Mouse (Mus musculus): Measurements from ENCODE around the gene Llgl1. TPM values are rescaled to one million over a fixed set of nuclear protein-coding genes. Genes with fewer than 3 reads are reported as not detected.

The Llgl1 gene
- 135 TPM in 2 replicates for polyA plus RNA-seq (2016; fragmentation: Nextera tagmentation; extraction: Ambion mirVana)

GRCm38 (mm10) chr11:60699524-60700075 is at the start of gene Llgl1:
Llgl1 (plus strand) TSS chr11:60699723.
- H3K36me3 ChIP-seq, result peaks cover 10% of the 10 kb centered on the region
- peak within 1 kb of the TSS; percentile 76 for H3K4me3 ChIP-seq
- peak within 1 kb of the TSS; percentile 90 for H3K27ac ChIP-seq (replicated peaks)
- no peaks in the 10 kb centered on the region for H3K9me3 ChIP-seq
- WGBS, result 0% methylated on average over 49 of the region's 73 CpGs
- H3K27me3 ChIP-seq, result no peaks in the 10 kb centered on the region
- H3K4me1 ChIP-seq, result peaks cover 46% of the 10 kb centered on the region
- H3K4me2 ChIP-seq (replicated peaks), result peak within 1 kb of the TSS; percentile 82
- H3K9ac ChIP-seq (replicated peaks), result peak within 1 kb of the TSS; percentile 97
- ATAC-seq (ENCODE audit: low FRiP score, low read depth), result peak; percentile 83

GRCm38 (mm10) chr11:60696165-60696564 is 3.4 kb upstream of the Llgl1 start:
- WGBS, result 71% methylated on average over 1 of the region's 1 CpGs
- no peaks in the 10 kb centered on the region for H3K9me3 ChIP-seq
- H3K9ac ChIP-seq (replicated peaks), result no peak overlapping the region
- no peak overlapping the region for H3K27ac ChIP-seq (replicated peaks)
- no peak overlapping the region for H3K4me3 ChIP-seq
- H3K4me2 ChIP-seq (replicated peaks), result no peak overlapping the region
- no peaks in the 10 kb centered on the region for H3K27me3 ChIP-seq
- H3K36me3 ChIP-seq, result no peaks in the 10 kb centered on the region
- ATAC-seq (ENCODE audit: low FRiP score, low read depth), result no peak
- H3K4me1 ChIP-seq, result peaks cover 18% of the 10 kb centered on the region

DNA sequence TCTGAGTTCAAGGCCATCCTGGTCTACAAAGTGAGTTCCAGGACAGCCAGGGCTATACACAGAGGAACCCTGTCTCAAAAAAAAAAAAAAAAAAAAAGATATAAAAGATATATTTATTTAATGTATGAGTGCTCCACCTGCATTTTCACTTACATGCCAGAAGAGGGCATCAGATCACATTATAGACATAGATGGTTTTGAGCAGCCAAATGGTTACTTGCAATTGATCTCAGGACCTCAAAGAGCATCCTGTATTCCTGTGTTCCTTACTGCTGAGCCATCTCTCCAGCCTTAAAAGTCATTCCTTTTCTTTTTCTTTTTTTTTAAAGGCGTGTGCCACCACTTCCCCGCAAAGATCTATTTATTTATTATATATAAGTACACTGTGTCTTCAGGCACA is 2.0 kb upstream of the Llgl1 start:
- Histone ChIP-seq H3K4me2 (replicated peaks) (no peak overlapping the region), H3K27ac (replicated peaks) (no peak overlapping the region), H3K4me3 (no peak overlapping the region), H3K4me1 (peaks cover 32% of the 10 kb centered on the region), H3K9ac (replicated peaks) (no peak overlapping the region), H3K9me3 (no peaks in the 10 kb centered on the region), H3K27me3 (no peaks in the 10 kb centered on the region), H3K36me3 (no peaks in the 10 kb centered on the region)
- ATAC-seq (ENCODE audit: low FRiP score, low read depth), result no peak
- WGBS, result 78% methylated on average over 2 of the region's 2 CpGs

DNA sequence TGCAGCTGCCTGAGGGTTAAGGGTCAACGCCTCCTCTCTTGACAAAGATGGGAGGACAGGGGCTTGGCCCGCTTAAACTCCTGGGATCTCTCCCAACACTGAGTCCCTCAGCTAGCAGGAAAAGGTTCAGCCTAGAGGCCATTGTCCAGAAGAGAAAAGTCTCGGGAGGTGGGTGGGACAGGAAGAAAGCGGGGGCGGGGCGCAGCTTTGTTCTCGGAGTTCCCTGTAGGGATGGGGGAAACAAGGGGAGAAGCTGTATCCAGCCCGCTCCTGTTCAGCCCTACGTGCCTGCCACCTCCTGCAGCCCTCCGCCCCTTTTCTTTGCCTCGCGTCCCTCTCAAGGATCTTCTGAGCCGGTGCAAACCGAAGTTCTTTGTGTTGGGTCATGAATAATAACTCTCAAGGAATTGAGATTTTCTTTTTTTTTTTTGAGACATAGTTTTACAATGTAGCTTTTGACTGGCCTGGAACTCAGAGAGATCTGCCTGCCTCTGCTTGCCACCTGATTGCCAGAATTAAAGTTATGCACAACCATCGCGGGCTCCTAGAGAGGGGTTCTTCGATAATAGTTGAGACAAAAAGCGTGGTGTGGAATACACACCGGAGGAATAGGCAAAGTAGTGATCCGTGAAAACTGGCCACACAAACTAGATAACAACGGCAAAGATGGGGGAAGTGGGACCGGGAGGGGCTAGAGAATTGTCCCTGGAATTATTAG is 558 bp upstream of the Llgl1 start:
- ATAC-seq (ENCODE audit: low FRiP score, low read depth), result peak; percentile 47
- WGBS, result 2% methylated on average over 22 of the region's 22 CpGs
- Histone ChIP-seq H3K27me3 (no peaks in the 10 kb centered on the region), H3K4me2 (replicated peaks) (peak overlapping the region; percentile 82), H3K36me3 (peaks cover 4% of the 10 kb centered on the region; the same call in 1 of the 2 replicates), H3K9me3 (no peaks in the 10 kb centered on the region), H3K4me1 (peaks cover 46% of the 10 kb centered on the region), H3K9ac (replicated peaks) (peak overlapping the region; percentile 97), H3K27ac (replicated peaks) (peak overlapping the region; percentile 90), H3K4me3 (peak overlapping the region; percentile 76)

GRCm38 (mm10) chr11:60700320-60701185 is 1.0 kb downstream of the Llgl1 start:
- Histone ChIP-seq H3K4me1 (peaks cover 46% of the 10 kb centered on the region), H3K4me3 (peak overlapping the region; percentile 76), H3K9ac (replicated peaks) (peak overlapping the region; percentile 97), H3K36me3 (peaks cover 20% of the 10 kb centered on the region), H3K4me2 (replicated peaks) (peak overlapping the region; percentile 82), H3K9me3 (no peaks in the 10 kb centered on the region), H3K27ac (replicated peaks) (peak overlapping the region; percentile 90), H3K27me3 (no peaks in the 10 kb centered on the region)
- ATAC-seq (ENCODE audit: low FRiP score, low read depth), result no peak
- 24% methylated on average over 12 of the region's 12 CpGs for WGBS

- Histone ChIP-seq H3K27me3 (no peaks in the 10 kb centered on the region), H3K4me1 (peaks cover 46% of the 10 kb centered on the region), H3K4me3 (peak overlapping the region; percentile 76), H3K36me3 (peaks cover 30% of the 10 kb centered on the region), H3K9ac (replicated peaks) (peak overlapping the region; percentile 97), H3K9me3 (no peaks in the 10 kb centered on the region), H3K4me2 (replicated peaks) (peak overlapping the region; percentile 82), H3K27ac (replicated peaks) (no peak overlapping the region)
- 92% methylated on average over 2 of the region's 4 CpGs for WGBS
- ATAC-seq (ENCODE audit: low FRiP score, low read depth), result no peak
These were observed 2.1 kb downstream of the Llgl1 start for GRCm38 (mm10) chr11:60701611-60702010.

DNA sequence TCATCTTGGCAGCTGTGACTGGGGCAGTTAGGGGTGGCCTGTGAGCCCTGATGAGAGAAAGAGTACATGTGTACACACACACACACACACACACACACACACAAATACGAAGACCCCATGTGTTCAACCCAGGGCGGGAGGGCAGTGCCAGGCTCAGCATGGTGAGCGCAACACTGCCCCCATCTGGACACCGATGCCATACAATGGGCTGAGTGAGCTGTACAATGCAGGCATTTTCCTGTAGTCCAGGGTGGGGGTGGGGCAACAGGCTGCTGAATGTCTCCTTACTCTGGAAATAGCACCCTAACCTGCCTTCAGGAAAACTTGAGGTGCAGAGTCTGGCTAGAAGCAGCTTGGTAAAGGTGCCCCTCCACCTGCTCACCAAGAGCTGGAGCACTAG is 3.6 kb downstream of the Llgl1 start:
- H3K4me2 ChIP-seq (replicated peaks), result peak overlapping the region; percentile 8; the same call in 1 of the 2 replicates
- 38% methylated on average over 4 of the region's 4 CpGs for WGBS
- H3K4me1 ChIP-seq, result peaks cover 46% of the 10 kb centered on the region
- ATAC-seq (ENCODE audit: low FRiP score, low read depth), result no peak; the same call in 1 of the 2 replicates
- no peak overlapping the region for H3K4me3 ChIP-seq
- 0 out of 2 replicates have a peak overlapping the region, but pooled peaks have one; percentile 2 for H3K9ac ChIP-seq (replicated peaks)
- H3K27ac ChIP-seq (replicated peaks), result no peak overlapping the region
- H3K27me3 ChIP-seq, result no peaks in the 10 kb centered on the region
- H3K36me3 ChIP-seq, result peaks cover 46% of the 10 kb centered on the region
- H3K9me3 ChIP-seq, result no peaks in the 10 kb centered on the region

DNA sequence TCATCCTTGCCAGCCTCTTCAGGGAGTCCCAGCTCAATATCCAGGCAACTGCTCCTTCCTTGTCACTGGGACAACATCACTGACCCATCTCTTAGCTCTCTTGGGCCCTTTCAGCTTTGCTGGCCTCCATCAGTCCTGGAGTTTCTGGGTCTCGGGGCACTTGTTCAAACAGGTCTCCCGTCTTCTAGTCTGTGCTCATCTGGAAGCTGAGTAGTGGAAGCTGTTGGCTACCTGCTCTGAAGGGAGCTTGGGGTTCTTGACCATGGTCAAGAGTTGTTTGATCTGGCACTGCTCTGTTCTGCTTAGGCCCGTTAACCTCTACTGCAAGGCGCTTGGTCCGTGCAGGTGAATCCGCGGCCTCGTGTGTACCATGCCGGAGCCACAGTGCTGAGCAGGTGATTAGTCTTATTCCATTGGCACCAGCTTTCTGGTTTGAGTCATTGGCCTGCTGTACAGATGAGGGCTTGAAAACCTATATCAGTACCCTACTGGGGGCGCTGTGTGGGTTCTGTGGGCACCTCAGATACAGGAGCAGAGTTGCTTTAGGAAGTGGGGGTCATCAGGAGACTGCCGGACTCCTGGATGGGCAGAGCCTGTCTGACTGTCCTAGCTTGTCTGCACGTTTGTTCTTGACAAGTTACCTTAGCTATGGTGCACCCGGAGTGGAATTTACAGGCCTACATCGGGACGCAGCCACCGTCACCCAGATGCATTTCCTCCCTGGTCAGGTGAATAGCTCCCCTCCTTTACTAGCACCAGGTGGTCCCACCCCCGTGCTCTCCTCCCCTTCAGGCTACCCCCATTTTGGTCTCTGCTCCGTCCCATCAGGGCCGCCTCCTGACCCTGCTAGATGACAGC is 4.7 kb downstream of the Llgl1 start:
- H3K9ac ChIP-seq (replicated peaks), result no peak overlapping the region
- H3K4me1 ChIP-seq, result peaks cover 38% of the 10 kb centered on the region
- H3K4me3 ChIP-seq, result no peak overlapping the region
- no peaks in the 10 kb centered on the region for H3K27me3 ChIP-seq
- WGBS, result 95% methylated on average over 19 of the region's 19 CpGs
- no peak overlapping the region for H3K4me2 ChIP-seq (replicated peaks)
- no peaks in the 10 kb centered on the region for H3K9me3 ChIP-seq
- no peak for ATAC-seq (ENCODE audit: low FRiP score, low read depth)
- H3K27ac ChIP-seq (replicated peaks), result no peak overlapping the region
- H3K36me3 ChIP-seq, result peaks cover 57% of the 10 kb centered on the region

GRCm38 (mm10) chr11:60705255-60705654 is 5.7 kb downstream of the Llgl1 start:
- peaks cover 67% of the 10 kb centered on the region for H3K36me3 ChIP-seq
- no peak for ATAC-seq (ENCODE audit: low FRiP score, low read depth)
- 95% methylated on average over 3 of the region's 3 CpGs for WGBS

DNA sequence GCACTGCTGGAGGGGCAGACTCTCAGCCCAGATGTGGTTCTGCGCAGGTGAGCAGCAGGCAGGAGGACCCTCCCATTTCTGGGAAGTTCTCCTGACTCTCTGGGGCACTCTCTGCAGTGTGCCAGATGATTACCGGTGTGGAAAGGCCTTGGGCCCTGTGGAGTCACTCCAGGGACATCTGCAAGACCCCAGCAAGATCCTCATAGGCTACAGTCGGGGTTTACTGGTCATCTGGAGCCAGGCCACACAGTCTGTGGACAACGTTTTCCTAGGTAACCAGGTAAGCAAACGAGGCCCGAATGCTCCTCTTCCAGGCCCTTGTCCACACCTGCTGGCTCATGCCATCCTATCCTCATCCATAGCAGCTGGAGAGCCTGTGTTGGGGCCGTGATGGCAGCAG is 6.6 kb downstream of the Llgl1 start:
- ATAC-seq (ENCODE audit: low FRiP score, low read depth), result no peak
- H3K9me3 ChIP-seq, result no peaks in the 10 kb centered on the region
- no peak overlapping the region for H3K27ac ChIP-seq (replicated peaks)
- no peak overlapping the region for H3K4me2 ChIP-seq (replicated peaks)
- no peaks in the 10 kb centered on the region for H3K27me3 ChIP-seq
- WGBS, result 94% methylated on average over 7 of the region's 7 CpGs
- H3K36me3 ChIP-seq, result peaks cover 75% of the 10 kb centered on the region
- H3K4me3 ChIP-seq, result no peak overlapping the region
- H3K9ac ChIP-seq (replicated peaks), result no peak overlapping the region
- peaks cover 29% of the 10 kb centered on the region for H3K4me1 ChIP-seq

More at GRCm38 (mm10) chr11:60705255-60705654, 5.7 kb downstream of the Llgl1 start:
- H3K27me3 ChIP-seq, result no peaks in the 10 kb centered on the region
- peaks cover 37% of the 10 kb centered on the region for H3K4me1 ChIP-seq
- no peak overlapping the region for H3K4me2 ChIP-seq (replicated peaks)
- H3K9ac ChIP-seq (replicated peaks), result no peak overlapping the region
- no peak overlapping the region for H3K4me3 ChIP-seq
- no peaks in the 10 kb centered on the region for H3K9me3 ChIP-seq
- H3K27ac ChIP-seq (replicated peaks), result no peak overlapping the region

Measured in midbrain, embryonic 12.5 days (tissue).